Mouse (Mus musculus): ENCODE results near the gene Tma7. TPM values are rescaled to one million over a fixed set of nuclear protein-coding genes. Genes with fewer than 3 reads are reported as not detected.

The Tma7 gene
- total RNA-seq (2015; ENCODE audit: low replicate concordance) (104 and 108 TPM in 2 replicates), total RNA-seq (2017; ENCODE audit: low replicate concordance) (44.6 and 57.0 TPM in 2 replicates)

- peak; percentile 99 for ATAC-seq (replicated peaks; ENCODE audit: low FRiP score, poor library complexity, severe bottlenecking)
Observed at GRCm38 (mm10) chr9:109082124-109082800, at the start of gene Tma7, which contains the start of gene Ccdc51. TSS of gene Tma7 (minus strand) at chr9:109082587. TSS of gene Ccdc51 (plus strand) at chr9:109082493.

GRCm38 (mm10) chr9:109130076-109130475, 47.7 kb upstream of the Tma7 start:
- ATAC-seq (replicated peaks; ENCODE audit: low FRiP score, poor library complexity, severe bottlenecking): no peak

- ATAC-seq (replicated peaks; ENCODE audit: low FRiP score, poor library complexity, severe bottlenecking): no peak
Observed at GRCm38 (mm10) chr9:109128211-109128610, 45.8 kb upstream of the Tma7 start.

DNA sequence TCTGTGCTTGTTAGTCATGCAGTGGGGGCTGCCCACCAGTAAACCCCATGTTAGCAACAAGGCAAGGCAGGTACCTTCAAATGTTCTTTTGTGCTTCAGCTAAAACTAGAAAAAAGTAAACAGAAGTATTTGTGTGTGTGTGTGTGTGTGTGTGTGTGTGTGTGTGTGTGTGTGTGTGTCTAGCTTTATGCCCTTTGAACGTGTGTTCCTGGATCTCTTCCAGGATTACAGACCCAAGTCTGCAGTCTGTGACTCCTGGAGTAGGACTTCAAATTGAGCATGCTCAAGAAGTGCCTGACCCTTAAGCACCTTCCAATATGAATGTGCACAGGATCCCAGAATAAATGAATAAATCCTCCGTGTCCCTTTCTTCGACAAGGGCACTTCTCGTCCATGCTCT, 44.7 kb upstream of the Tma7 start:
- no peak for ATAC-seq (replicated peaks; ENCODE audit: low FRiP score, poor library complexity, severe bottlenecking)

- no peak for ATAC-seq (replicated peaks; ENCODE audit: low FRiP score, poor library complexity, severe bottlenecking)
Observed at GRCm38 (mm10) chr9:109125481-109125880, 43.1 kb upstream of the Tma7 start.

DNA sequence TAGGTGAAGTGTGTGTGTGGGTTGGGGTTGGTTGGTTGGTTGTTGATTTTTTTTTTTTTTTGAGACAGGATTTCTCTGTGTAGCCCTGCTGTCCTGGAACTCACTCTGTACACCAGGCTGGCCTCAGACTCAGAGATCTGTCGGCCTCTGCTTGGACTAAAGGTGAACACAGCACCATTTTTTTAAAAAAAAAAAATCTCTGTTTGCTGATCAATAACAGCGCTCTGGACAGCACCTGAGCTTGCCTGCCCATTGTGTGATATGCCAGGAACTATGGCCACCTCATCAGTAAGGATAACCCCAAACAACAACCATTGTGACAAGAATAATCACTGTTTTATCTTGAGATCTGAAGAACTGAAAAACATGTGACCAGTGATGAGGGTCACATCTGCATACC, 42.7 kb upstream of the Tma7 start:
- no peak for ATAC-seq (replicated peaks; ENCODE audit: low FRiP score, poor library complexity, severe bottlenecking)

GRCm38 (mm10) chr9:109124164-109124563, 41.8 kb upstream of the Tma7 start:
- ATAC-seq (replicated peaks; ENCODE audit: low FRiP score, poor library complexity, severe bottlenecking): no peak

GRCm38 (mm10) chr9:109123266-109123665, 40.9 kb upstream of the Tma7 start:
- ATAC-seq (replicated peaks; ENCODE audit: low FRiP score, poor library complexity, severe bottlenecking): no peak

DNA sequence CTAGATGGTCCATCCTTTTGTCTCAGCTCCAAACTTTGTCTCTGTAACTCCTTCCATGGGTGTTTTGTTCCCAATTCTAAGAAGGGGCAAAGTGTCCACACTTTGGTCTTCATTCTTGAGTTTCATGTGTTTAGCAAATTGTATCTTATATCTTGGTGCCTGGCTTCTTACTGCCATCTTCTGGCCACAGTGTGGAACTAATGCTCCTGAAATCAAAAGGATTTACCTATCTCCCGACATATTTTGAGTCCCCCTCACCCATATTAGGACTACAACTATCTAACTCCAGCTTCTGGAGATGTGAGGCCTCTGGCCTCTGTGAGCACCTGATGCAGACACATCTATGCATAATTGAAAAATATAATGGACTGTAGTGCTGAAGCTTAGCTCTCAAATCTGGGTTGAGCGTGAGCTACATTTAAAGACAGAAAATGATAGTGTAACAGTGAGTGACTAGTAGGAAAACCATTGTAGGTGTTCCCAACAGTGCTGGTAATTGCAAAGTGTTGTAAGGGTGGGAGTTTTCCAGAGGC, 40.2 kb upstream of the Tma7 start:
- ATAC-seq (replicated peaks; ENCODE audit: low FRiP score, poor library complexity, severe bottlenecking): no peak

- ATAC-seq (replicated peaks; ENCODE audit: low FRiP score, poor library complexity, severe bottlenecking): no peak
Observed at GRCm38 (mm10) chr9:109120956-109121355, 38.6 kb upstream of the Tma7 start.

- no peak for ATAC-seq (replicated peaks; ENCODE audit: low FRiP score, poor library complexity, severe bottlenecking)
Observed at GRCm38 (mm10) chr9:109119571-109119970, 37.2 kb upstream of the Tma7 start.

- ATAC-seq (replicated peaks; ENCODE audit: low FRiP score, poor library complexity, severe bottlenecking): no peak
Observed at GRCm38 (mm10) chr9:109118106-109118505, 35.7 kb upstream of the Tma7 start.

GRCm38 (mm10) chr9:109116205-109116604, 33.8 kb upstream of the Tma7 start:
- ATAC-seq (replicated peaks; ENCODE audit: low FRiP score, poor library complexity, severe bottlenecking): no peak

- no peak for ATAC-seq (replicated peaks; ENCODE audit: low FRiP score, poor library complexity, severe bottlenecking)
Observed at GRCm38 (mm10) chr9:109114871-109115270, 32.5 kb upstream of the Tma7 start.

DNA sequence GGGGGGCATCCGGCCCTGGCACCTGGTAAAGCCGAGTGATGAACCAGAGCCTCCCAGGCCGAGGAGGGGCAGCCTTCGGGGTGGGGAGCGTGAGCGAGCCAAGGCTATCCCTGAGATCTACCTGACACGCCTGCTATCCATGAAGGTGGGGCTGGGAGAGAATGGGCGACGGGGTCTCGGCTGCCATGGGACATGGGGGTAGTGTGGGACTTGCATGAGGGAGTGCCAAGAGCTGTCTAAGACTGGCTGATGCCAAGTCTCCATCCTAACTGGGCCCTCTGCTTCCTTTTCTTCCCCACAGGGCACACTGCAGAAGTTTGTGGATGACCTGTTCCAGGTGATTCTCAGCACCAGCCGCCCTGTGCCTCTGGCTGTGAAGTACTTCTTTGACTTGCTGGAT, 31.9 kb upstream of the Tma7 start:
- no peak for ATAC-seq (replicated peaks; ENCODE audit: low FRiP score, poor library complexity, severe bottlenecking)

GRCm38 (mm10) chr9:109113331-109113730, 30.9 kb upstream of the Tma7 start:
- ATAC-seq (replicated peaks; ENCODE audit: low FRiP score, poor library complexity, severe bottlenecking): no peak

GRCm38 (mm10) chr9:109111591-109111990, 29.2 kb upstream of the Tma7 start:
- no peak for ATAC-seq (replicated peaks; ENCODE audit: low FRiP score, poor library complexity, severe bottlenecking)

- ATAC-seq (replicated peaks; ENCODE audit: low FRiP score, poor library complexity, severe bottlenecking): no peak
Observed at GRCm38 (mm10) chr9:109111101-109111500, 28.7 kb upstream of the Tma7 start.

GRCm38 (mm10) chr9:109110240-109110639, 27.9 kb upstream of the Tma7 start:
- no peak for ATAC-seq (replicated peaks; ENCODE audit: low FRiP score, poor library complexity, severe bottlenecking)

- no peak for ATAC-seq (replicated peaks; ENCODE audit: low FRiP score, poor library complexity, severe bottlenecking)
Observed at GRCm38 (mm10) chr9:109107341-109107740, 25.0 kb upstream of the Tma7 start.

GRCm38 (mm10) chr9:109105648-109106047, 23.3 kb upstream of the Tma7 start:
- ATAC-seq (replicated peaks; ENCODE audit: low FRiP score, poor library complexity, severe bottlenecking): no peak

DNA sequence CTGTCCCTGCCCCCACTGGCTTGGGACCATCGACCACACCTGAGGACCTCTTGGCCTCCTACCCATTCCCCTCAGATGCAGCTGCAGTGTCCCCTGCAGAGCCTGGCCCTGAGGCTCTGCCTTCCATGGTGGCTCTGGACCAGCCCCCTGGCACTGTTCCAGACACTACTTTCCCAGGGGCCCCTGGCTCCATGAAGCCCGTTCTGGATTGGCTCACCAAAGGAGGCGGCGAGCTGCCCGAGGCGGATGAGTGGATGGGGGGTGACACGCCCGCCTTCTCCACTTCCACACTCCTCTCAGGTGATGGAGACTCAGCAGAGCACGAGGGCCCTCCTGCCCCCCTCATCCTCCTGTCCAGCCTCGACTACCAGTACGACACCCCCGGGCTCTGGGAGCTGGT, 22.6 kb upstream of the Tma7 start:
- ATAC-seq (replicated peaks; ENCODE audit: low FRiP score, poor library complexity, severe bottlenecking): no peak
